Mouse (Mus musculus) left cerebral cortex, adult 11 months (tissue): ENCODE data around the gene Mymx.
A peak's percentile ranks its signal among the peaks of the same experiment; 100 is the strongest.
"Not testable (repeated sequence)": the region's sequence is repeated elsewhere in the genome, so short reads cannot be mapped to it uniquely, and the experiment has no call there.

Experiments used
- DNase-seq: peaks from one replicate; pipeline ENCODE4 v3.0.0; 2022; ENCODE audit warnings: low spot score

Gene Mymx

DNA sequence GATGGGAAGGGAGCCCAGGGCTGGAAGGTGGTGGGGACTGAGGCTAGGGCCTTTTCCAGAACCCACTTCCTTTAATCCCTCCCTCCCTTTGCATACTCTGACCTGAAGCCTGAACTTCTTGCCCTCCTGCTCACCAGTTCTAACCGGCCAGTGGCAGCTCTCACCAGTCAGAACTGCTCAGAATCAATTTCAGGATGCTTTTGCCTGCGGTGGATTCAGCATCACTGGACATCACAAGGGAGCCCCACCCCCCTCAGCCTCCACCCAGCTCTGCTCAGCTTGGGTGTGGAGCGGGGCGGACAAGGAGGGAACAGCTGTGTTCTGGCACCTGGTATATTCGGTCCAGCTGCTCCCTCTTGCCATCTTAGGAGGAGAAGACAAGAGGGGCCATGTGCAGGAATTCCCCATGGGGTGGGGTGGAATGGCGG, at the start of gene Mymx:
TSS of gene Mymx (minus strand) at position 226 of the 428 bp plus-strand sequence.
- no peak for DNase-seq

DNA sequence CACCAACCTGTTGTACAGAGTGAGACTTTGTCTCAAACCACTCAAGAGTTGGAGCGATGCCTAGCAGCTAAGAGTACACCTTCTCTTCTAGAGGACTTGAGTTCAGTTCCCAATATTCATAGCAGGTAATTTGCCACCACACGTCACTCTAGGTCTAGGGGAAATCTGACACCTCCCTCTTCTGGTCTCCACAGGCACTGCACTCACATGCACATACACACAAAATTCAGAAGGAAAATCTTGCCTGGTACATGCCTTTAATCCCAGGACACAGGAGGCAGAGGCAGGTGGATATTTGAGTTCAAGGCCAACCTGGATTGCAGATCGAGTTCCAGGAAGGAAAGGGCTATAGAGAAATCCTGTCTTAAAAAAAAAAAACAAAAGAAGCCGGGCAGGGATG, 42.3 kb upstream of the Mymx start:
- no peak for DNase-seq

DNA sequence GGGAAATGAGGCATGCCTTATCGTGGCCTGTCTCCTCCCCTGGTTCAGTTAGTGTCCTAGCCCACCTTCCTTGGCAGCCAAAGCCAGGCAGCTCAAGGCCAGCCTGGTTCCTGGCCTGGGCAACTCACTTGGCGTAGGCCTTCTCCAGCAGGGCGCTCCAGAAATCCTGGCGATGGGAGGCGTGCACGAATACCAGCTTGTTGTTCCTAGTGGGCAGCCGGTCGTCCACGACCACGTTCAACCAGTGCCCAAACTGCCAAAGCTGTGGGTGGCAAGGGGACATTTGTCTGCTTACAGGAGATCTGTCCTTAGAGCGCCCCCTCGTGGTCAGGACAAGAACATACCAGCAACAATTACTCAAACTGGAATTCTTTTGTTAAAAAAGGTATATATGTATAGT, 40.8 kb upstream of the Mymx start:
- DNase-seq = no peak

DNA sequence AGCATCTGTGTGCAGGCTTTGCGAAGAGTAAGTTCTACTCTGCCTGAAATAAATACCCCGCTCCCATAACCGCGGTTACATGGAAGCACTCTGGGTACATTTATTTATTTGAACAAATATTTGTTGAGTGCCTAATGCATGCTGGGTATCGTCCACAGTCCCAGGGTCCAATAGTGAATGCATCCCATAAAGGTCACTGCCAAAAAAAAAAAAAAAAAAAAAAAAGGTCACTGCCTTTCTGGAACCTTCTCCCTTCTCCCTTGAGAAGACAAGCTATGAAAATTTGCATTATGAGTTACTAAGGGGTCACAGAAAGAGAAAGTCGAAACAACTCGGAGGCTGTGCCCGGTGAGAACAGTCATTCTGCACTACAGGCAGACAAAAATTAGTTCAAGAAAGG, 40.1 kb upstream of the Mymx start:
- no peak for DNase-seq

DNA sequence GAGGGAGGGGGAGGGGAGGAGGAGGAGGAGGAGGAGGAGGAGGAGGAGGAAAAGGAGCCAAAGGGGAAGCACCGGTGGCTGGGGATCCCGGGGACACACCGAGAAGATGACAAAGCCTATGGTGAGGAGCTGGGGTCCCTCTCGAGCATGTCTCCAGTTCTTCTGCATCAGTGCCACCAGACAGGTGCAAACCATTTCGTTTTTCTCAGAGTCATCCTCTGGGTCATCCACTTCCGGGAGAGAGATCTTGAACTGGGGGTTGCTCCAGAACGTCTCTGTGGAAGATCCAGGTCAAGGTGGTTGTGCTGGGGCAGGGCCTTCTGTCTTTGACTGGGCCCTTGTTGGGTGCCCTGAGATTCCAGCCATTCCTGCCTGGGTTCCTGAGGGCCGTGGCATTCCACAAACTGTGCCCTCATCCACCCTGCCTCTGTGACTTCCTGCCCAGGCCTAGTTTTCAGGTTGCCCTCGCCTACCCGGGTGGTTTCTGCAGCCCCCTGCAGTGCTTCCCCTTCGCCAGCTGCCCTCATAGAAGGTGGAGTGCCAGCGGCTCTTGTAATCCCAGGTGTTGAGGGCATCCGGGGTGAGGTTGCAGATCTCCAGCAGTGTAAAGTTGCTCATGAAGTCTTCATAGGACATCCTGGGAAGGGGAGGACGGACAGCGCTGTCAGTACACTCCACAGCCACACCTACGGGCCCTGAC, 36.8 kb upstream of the Mymx start:
- no peak for DNase-seq

DNA sequence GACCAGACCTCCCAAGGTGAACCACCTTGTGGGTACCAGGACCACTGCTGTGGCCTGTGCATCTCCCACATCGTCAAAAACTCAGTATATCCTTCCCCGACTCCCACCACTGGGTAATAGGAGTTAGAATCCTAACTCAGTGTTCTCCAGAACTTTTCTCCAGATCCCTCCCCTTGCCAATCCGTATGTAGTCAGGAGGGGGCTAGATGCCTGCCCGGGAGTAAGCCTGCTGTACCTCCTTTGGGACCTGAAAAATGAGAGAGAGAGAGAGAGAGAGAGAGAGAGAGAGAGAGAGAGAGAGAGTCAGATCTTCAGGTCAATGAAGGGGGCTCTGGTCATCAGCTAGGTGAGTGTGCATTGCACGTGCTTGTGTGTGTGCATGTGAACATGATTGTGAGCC, 32.1 kb upstream of the Mymx start:
- no peak for DNase-seq

DNA sequence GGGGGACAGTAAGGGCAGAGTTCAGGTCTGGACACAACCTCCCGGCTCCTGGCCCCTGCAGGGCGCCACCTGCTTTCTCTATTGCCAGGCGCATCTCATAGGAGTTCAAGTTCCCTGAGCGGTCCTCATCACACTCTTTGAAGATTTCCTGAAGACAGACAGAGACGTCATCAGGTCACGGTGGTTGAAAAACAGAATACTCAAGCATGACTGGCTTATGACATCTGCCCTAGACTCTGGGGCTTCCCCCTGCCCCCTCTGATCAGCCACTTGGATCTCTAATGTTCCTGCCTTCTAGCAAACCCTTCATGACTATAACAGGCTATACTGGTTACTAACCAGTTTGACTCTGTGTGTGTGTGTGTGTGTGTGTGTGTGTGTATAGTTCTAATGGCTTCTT, 30.0 kb upstream of the Mymx start:
- no peak for DNase-seq

DNA sequence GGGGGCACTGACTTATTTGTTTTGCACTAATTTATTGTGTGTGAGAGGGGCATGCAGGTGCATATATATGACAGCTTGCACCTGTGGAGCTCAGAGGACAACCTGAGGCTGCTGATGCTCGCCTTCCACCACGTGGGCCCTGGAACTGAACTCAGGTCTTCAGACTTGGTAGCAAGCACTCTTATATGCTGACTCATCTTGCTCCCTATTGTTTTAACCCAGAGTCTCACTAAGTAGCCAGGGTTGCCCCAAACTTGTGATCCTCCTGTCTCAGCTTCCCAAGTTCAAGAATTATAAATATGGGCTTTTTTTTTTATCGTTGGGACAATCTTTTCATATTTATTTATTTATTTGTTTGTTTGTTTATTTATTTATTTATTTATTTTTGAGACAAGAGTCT, 29.1 kb upstream of the Mymx start:
- no peak for DNase-seq

DNA sequence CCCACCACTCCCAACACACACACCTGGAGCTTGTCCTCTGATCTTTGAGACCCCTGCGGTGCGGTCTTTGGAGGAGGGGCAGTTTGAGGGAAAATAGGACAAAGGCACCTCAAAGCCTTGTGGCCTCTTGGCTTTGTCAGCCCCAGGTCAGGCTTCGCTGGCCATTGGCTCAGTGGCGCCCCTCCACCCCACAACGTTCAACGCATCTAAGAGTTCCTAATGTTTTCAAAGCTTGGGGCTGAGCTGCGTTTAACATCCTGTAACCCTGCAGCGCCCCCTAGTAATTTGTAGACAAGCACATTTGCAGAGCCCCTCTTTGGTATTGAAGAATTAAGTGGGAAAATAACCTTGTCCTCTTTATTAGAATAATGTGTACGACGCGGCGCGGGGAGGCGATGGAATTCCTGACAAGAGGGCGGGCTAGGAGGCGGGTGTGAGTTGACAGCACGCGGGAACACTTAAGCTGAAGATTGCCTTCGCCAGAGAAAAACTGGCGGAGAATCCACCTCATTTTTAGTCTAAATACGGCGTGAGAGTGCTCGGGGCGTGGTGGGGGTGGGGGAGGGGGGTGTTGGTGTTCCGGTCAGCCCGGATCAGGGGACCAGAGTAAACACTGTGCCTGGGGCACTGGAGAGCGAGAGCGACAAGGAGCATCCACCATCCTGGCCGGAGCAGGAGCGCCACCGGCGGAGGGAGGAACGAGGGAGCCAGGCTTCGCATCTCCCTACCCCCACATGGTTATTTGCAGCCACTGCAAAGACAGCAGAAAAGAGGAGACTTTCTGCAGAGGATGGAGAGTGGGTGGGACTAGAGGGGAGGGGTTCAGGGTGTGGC, 28.2 kb upstream of the Mymx start:
- peak; percentile 57 for DNase-seq

DNA sequence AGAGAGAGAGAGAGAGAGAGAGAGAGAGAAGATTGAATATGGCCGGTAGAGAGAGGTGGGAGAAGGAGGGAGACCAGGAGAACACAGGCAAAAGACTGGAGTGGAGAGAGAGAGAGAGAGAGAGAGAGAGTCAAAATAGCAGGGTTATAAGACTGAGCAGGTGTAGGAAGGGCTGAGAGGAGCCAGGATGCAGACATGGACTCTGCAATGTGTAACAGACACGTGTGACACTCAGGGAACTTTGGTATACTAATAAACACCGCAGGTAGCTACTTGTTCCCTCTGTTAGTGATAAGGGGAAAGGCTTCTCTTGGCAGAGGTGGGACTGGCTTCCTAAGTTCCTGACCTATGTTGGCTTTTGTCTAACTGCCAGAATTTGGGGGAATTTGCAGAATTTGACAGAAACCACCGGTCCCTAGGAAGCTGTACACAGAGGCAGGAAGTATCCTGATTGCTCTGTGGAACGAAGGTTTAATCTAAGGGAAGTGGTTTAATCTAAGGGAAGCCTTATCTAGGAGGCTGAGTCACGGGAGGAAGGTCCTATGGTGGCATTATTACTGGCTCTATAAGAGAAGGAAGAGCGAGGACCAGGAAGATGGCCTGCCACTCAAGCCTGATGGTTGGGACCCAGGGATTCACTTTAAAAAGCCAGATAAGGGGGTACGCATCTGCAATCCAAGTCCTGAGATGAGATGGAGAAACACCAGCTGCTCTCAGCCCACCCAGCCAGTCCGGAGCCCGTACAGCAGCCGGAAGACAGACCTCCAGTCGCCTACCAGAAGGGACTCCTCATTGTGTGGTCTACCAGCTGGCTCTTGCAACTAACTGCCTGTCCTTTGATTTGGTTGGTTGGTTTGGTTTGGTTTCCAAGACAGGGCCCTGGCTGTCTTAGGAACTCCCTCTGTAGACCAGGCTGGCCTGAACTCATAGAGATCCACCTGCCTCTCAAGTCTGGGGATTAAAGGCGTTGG, 27.3 kb upstream of the Mymx start:
- no peak for DNase-seq

DNA sequence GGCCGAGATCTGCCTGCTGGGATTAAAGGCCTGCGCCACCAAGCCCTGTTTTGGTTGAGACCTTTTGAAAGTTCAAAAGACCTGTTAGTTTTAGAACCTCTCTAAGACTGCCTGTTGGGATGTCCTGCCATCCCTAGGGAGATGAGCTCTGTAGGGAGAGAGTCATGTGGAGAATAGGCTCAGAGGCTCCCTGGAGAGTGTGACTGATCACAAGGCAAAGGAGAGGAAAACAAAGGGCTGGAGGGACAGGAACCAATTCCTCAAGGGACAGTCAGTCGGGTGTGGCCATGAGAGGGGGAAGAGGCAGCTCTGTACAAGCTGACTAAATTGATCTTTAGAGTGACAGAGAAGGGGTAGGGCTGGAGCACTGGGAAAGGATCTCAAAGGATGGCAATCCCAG, 26.3 kb upstream of the Mymx start:
- DNase-seq = no peak

DNA sequence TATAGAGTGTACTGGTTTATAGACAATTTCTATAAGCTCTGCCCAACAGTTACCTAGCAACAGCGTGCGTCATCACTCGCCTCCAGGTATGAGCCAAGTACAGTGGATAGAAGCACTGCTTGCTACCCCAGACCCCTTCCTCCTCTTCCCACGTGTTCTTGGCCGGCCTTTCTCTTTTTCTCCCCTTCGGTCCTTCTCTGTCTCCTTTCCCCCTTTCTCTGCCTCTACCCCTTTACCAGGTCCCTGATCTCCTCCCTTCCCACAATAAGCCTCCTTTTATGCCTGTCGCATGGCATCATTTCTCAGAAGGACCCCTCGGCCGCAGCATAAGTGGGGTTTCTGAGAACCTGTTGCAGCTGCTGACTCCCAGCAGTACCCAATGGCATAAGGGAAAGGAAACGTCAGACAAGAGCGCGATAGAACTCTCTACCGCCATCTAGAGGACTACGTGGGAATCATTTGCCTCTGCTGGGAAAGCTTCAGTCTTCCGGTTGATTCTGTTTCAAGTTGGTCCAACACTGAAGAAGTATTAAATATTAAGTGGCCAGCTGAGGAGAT, 24.8 kb upstream of the Mymx start:
- DNase-seq = peak; percentile 57

DNA sequence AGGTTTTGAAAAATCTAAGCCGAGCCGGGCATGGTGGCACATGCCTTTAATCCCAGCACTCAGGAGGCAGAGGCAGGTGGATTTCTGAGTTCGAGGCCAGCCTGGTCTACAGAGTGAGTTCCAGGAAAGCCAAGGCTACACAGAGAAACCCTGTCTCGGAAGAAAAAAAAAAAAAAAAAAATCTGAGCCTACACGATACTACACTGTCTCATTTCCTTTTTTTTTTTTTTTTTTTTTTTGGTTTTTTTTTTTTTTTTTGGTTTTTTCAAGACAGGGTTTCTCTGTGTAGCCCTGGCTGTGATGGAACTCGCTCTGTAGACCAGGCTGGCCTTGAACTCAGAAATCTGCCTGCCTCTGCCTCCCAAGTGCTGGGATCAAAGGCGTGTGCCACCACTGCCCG, 21.5 kb upstream of the Mymx start:
- DNase-seq = not testable (repeated sequence)

DNA sequence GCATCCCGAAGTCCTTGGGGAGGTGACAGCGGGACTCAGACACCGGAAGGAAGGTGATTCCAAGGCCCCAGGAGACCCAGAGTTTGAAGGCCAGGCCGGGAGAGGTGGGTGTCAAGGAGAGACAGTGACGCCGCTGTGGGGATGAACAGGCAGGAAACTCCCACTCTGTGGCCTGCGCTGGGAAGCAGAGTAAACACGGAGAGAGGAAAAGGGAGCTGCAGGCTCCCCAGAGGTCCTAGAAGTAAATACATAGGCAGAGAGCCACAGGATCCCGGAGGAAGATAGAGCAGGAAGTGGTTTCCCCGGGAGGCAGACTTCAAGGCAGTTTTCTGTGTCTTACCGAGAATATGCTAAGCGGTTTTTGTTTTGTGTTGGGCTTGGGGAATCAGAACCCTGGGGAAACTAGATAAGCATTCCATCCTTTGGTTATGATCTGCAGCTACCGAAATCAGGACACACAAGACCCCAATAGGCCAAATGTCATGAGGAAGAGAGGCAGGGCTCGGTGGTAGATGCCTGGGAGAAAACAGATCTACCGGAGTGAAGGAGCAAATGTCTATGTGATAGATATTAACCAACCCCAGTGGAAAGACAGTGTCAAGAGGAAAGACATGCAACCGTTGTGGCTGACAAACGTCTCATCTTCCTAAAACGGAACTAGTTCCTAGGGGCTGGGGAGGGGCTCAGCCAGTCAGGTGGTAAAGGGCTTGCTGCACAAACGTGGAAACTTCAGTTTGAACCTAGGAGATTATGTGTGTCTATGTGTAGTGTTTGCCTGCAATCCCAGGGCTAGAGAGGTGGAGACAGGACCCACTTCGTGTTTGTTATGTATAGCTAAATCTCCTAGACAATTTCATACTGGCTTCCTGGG, 17.7 kb upstream of the Mymx start:
- no peak for DNase-seq

DNA sequence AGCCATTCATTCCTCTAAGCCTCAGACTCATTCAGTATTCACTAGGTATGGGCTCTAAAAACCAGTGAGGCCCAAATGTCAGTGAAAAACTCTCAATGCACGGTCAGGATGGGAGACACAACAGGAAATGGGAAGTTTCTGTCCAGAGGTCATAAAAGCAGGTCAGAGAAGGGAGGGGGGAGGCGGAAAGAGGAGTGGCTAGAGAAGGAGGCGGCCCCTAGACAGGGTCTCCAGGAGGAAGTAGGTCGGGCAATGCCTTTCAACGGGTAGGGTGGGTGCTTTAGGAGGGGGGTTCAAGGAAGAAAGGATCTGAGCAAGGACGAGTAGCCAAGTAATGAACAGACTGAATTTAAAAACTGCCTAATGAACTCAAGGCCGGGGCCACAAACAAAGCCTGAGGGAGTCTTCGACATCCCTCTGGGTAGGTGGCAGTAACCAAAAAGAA, 17.1 kb upstream of the Mymx start:
- no peak for DNase-seq

DNA sequence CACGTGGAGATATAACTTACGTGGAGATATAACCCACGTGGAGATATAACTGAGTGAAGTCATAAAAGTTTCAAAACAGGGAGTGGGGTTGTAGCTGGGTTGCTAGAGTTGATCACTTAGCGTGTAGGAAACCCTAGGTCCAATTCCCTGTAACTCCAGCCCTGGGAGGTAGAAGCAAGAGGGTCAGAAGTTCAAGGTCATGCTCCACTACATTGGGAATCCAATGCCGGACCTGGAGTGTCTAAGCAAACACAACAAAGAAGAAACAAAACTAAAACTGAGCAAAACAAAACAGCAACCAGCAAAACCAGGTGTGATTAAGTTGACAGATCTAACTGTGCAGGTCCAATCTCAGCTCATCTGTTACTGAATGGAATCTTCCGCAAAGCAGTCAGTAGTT, 15.8 kb upstream of the Mymx start:
- DNase-seq = no peak

DNA sequence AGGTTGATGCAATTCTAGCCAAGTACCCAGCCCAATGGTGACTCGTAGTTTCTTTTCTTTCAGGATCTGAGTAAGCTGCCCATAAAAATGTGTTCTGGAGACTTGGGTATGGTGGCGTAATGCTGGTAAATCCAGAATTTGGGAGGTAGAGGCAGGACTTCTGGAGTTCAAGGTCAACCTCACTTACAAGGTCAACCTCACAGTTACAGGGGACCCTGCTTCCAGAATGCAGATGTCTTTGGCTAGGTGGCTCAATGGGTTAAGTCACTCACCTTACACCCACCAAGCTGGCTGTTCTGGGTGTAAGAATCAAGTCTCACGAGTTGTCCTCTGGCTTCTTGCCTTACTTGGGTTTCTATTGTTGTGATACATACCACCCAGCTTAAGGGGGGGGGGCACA, 14.8 kb upstream of the Mymx start:
- no peak for DNase-seq

DNA sequence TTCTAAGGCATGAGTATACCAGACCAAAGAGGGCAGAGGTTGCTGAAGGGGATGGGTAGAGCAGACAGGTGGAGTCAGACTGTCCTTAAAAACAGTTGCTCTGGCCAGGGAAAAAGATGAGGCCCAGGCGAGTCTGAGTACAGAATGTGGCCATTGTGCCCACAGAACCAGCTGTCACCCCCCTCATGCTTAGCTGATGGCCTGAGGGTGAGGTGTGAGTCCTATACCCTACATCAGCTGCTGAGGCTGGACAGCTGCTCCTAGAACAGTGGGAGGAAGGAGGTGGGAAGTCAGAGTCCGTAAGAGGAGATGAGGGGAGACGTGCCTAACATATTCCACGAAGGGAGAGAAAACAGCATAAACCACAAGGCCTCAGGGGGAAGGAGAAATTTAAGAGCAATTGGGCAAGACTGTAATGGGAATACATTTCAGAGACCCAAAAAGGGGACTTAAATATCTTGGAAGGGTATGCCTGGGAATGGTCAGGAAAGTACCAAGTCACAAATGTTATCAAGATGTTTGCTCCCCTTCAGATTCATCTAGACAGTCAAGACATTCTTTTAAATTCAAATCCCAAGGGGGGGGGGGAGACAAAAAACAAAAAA, 14.2 kb upstream of the Mymx start:
- no peak for DNase-seq

DNA sequence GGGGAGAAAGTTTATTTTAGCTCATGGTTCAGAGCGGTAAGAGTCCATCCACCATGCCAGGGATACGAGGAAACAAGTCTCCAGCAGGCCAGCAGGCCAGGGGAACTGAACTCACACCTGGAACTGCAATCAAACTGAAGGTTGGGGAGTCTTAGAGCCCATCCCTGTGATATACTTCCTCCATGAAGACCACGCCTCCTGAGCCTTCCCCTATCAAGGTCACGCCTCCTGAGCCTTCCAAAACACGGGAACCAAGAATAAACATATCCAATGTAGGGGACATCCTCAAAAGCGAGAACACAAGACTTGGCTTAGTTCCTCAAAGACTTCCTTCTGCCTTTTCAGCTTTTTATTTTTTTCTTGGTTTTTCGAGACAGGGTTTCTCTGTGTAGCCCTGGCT, 11.0 kb upstream of the Mymx start:
- DNase-seq = no peak

DNA sequence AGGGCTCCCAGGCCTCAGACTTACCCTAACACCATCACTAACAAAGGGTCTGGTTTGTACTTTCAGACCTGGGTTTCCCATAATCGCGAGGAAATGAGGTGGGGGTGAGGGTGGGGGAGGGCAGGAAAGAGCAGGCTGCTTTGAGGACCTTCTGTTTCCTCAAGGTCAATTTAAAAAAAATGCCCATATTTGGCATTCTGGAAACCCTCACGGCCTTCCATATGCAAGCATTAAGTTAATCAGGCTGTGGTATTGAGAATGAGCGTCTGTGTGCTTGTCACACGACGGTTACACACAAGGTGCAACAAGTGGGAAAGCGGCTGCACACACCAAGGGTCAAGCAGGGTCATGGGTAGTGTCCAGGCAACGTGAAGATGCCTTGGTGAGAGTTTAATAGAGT, 10.1 kb upstream of the Mymx start:
- DNase-seq = no peak
